Mouse (Mus musculus) left cerebral cortex, postnatal 25 days (tissue): ENCODE measurements around the gene Hmgcl. TPM values are rescaled to one million over a fixed set of nuclear protein-coding genes. Genes with fewer than 3 reads are reported as not detected.

Source experiments
- DNase-seq, 2 experiments: peaks; one replicate each; pipeline ENCODE4 v3.0.0; 2022; ENCODE audit warnings: low spot score in 2 of 2, mixed read lengths in 1 of 2
- intact Hi-C: fragments of 180-260 bp; cut with DNase I; formaldehyde crosslinking; loops from one replicate; pipeline ENCODE4 v1.15.1; 2025
- total RNA-seq, 2 experiments: library from RNA; stranded (reverse); gene quantifications; 2 replicates each; pipeline ENCODE4 v1.2.3; 2021

Gene Hmgcl
- total RNA-seq = 10 to 100 TPM; 29.5 TPM

DNA sequence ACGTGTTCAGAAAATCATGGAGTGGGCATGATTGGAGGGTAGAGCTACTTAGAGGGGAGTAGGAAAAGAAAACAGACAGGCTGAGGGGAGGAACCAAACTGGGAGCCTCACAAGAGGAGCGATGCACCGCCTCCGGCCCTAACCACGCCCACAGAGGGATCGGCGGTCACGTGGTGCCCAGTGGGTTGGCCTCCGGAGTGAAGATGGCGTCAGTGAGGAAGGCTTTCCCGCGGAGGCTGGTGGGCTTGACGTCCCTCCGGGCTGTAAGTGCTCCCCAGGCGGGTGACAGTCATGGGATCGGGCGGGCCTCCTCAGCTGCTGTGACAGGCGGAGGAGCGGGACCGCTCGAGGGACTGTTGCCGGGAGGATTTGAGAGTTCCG is at the start of gene Hmgcl:
Gene Hmgcl, plus strand, starts transcription at position 171 of the 381 bp plus-strand sequence.
- peak; percentile 93 to 97 for DNase-seq
- intact Hi-C loops = no loop called here

DNA sequence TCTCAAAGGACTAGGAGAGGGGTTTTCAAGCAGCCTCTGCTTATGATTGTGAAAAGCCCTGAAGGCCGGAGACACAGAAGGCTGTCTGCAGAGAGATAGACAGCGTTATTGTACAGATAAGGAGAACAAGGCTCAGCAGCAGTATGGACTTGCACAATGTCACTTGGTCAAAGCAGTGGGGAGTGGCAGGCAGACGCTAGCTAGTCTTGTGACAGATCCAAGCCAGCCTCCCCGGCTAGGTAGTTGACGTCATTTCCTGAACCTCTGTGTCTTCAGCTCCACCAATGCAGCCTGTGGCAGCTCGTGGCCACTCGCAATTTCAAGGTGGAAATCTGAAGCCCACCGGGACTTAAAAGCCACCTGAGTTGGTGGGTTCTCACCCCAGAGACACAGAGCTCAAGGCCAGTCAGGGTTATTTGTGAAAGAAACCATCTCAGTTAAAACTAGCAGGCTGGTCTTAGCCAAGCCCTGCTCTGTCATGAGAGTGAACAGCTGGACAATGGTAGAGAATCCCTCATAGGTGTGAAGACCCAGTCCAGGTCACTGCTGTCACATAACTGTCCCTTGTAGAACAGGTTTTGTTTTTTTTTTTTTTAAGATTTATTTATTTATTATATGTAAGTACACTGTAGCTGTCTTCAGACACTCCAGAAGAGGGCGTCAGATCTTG is 47.7 kb upstream of the Hmgcl start:
- intact Hi-C loops = no loop called here

DNA sequence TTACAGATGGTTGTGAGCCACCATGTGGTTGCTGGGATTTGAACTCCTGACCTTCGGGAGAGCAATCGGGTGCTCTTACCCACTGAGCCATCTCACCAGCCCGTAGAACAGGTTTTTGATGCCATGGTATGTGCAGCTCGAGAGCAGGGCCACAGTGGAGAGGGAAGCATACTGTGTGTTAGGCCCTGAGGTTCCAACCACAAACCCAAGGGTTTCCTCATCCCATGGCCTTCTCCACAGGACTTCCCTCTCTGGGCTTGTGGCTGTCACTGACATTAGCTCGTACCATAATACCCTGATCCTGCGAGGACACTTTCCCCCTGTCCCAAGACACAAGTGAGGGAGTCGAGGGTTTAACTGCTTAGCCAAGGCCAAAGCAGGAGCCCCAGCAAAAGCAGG is 47.2 kb upstream of the Hmgcl start:
- intact Hi-C loops = no loop called here
- no peak for DNase-seq

More for the DNA sequence above, 47.7 kb upstream of the Hmgcl start:
- DNase-seq = no peak

DNA sequence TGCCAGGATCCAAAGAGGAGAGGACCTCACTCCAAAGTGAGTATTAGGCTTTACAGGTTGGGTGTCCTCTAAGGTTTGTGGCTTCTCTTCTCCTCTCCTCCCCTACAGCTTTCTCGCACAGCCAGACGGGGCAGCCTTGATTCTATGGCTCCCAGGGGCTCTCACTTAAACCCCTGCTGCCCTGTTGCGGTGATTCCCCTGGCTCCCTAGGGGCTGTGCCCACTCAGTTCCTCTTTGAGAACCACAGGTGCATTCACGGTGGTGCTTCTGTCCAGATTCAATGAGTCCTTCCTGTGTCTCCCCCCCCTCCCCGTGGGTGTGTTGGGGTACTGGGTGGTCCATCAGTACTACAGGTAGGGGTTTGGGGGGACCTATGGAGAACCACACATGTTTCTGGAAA is 46.2 kb upstream of the Hmgcl start:
- no peak for DNase-seq

DNA sequence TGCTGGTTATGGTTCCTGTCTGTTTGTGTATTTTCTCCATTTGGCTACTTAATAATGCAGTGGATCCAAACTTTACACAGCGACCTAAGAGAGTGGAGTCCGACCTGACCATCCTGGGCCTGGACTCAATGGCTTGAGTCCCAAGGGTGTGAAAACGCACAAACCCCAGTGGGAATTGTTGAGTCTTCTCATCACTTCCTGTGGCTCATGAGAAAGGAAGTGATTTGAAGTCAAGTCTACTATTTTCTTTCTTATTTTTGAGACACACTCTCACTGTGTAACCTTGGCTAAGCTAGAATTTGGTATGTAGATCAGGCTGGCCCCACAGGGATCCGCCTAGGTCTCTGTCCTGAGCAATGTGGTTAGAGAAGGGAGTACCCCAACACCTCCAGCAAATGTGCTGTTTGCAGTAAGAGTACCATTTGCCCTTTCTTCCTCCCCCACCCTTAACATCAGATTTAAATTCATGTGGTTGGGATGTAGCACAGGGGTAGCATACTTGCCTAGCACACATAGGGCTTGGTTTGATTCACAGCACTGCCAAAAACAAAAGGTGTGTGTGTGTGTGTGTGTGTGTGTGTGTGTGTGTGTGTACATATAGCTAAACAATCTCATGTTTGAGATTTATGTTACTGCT is 43.5 kb upstream of the Hmgcl start:
- no peak for DNase-seq
- intact Hi-C loops = no loop called here

More for the DNA sequence above, 46.2 kb upstream of the Hmgcl start:
- intact Hi-C loops = no loop called here

DNA sequence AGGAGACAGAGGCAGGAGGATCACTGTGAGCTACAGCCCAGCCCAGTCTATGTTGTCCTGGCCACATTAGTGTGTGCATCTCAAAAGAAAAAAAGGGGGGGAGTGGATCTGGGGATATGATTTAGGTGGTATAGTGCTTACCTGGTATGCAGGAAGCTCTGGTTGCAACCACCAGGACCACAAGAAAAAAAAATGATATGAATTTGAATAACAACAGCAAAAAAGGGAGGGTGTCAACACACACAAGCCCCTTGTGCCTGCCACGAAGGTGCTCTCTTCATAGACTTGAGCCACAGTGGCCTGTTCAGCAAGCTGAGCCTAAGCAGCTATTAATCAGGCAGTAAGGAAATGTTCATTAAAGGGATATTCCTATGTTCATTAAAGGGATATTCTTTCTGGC is 41.4 kb upstream of the Hmgcl start:
- no peak for DNase-seq
- intact Hi-C loops = no loop called here

GRCm38 (mm10) chr4:135906633-135907032 is 39.6 kb upstream of the Hmgcl start:
- intact Hi-C loops = no loop called here
- DNase-seq = no peak

GRCm38 (mm10) chr4:135909326-135910066 is 36.8 kb upstream of the Hmgcl start:
- no peak for DNase-seq
- intact Hi-C loops = no loop called here

DNA sequence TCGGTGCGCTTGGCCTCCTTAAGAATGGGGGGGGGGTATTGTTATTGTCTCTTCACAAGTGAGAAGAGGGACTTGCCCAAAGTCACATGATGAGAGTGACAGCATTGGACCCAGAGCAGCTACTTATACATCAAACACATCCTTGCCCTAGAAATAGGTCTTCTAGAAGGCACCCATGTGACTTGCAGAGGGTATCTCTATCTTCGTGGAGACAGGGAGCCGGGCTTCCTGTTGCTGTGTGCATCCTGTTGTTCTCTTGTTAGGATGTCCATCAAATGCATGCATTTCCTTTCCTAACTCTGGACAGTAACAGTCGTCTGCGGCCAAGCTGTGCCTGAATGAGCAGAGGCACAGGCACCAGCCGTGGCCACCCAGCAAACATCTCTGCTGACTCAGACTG is 34.7 kb upstream of the Hmgcl start:
- no peak for DNase-seq
- intact Hi-C loops = no loop called here

DNA sequence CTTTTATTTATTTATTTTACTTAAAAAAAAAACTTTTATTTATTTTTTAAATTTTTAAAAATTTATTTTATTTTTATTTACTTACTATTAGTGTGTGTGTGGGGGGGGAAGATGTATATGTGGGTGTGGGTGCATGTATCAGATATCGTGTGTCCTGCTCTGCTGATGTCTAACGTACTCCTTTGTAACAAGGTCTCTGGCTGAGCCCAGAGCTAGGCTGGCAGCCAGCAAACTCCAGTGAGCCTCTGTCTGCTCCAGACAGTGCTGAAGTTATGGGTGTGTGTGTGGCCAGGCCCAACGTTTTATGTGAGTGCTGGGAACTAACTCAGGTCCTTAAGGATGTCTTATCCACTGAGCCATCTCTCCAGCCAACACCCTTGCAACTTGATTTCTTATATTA is 34.1 kb upstream of the Hmgcl start:
- DNase-seq = no peak
- intact Hi-C loops = no loop called here

DNA sequence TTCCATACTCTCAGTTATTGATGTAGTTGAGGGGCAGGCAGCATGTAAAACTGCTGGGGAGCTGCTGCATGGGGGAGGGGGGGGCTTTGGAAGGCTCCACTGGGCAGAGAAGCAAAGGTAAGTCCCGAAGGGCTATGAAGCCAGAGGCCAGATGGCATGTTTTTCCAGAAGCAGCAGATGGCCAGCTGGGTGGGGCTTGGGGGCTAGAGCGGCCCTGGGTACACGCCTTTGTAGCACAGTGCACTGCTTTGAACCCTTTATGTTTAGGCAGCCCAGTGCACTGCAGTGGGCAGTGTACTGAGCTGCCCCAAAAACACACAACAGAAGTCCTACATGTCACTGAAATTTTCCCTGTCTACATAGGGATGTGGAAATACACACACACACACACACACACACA is 33.4 kb upstream of the Hmgcl start:
- intact Hi-C loops = no loop called here

DNA sequence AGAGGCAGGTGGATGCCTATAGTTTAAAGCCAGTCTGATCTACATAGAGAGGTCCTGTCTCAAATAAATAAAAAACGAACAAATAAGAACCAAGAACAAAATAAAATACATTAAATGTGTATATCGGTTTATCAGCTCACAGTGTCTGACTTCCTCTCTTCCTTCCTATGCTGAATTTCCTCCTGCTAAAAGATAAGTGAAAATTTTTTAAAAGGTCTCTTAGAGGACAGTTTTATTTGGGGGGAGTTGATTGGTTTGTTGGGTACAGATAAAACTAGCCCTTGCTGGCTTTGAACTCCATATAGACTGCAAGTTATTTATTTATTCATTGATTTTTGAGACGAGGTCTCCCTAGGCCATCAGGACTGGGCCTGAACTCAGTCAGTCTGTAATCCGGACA is 32.8 kb upstream of the Hmgcl start:
- no peak for DNase-seq

More for the DNA sequence above, 33.4 kb upstream of the Hmgcl start:
- no peak for DNase-seq

DNA sequence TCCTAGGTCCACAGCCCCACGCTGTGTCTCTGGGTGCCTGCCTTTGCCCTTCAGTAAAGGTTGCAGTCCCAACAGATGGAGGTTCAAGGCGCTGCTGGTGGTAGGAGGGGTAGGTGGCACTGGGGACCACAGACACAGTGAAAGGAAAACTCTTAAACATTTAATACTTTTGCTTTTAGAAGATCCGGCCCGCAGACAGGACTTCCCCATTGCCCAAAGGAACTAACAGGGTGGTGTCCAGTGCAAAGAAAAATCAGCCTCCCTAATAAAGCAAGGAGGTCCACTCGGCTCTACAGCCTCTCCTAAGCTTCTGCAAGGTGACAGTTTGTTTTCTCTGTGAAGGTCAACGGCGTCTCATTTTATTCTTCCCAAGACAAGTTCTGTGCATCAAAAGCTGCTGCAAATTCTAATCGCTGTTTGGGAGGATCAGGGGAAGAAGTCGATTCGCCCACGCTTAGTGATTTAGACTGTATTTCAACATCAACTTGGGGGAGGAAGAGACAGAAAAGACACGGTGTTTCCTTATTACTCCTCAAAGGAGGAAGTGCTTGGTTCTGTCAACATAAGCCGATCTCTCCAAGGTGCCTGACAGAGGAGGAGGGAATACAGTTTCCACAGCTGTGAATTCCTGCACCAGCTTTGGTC is 27.5 kb upstream of the Hmgcl start:
- intact Hi-C loops = no loop called here
- no peak for DNase-seq

More for the DNA sequence above, 32.8 kb upstream of the Hmgcl start:
- intact Hi-C loops = no loop called here

- no peak for DNase-seq
- intact Hi-C loops = no loop called here
These were observed 27.0 kb upstream of the Hmgcl start for GRCm38 (mm10) chr4:135919280-135919639.

DNA sequence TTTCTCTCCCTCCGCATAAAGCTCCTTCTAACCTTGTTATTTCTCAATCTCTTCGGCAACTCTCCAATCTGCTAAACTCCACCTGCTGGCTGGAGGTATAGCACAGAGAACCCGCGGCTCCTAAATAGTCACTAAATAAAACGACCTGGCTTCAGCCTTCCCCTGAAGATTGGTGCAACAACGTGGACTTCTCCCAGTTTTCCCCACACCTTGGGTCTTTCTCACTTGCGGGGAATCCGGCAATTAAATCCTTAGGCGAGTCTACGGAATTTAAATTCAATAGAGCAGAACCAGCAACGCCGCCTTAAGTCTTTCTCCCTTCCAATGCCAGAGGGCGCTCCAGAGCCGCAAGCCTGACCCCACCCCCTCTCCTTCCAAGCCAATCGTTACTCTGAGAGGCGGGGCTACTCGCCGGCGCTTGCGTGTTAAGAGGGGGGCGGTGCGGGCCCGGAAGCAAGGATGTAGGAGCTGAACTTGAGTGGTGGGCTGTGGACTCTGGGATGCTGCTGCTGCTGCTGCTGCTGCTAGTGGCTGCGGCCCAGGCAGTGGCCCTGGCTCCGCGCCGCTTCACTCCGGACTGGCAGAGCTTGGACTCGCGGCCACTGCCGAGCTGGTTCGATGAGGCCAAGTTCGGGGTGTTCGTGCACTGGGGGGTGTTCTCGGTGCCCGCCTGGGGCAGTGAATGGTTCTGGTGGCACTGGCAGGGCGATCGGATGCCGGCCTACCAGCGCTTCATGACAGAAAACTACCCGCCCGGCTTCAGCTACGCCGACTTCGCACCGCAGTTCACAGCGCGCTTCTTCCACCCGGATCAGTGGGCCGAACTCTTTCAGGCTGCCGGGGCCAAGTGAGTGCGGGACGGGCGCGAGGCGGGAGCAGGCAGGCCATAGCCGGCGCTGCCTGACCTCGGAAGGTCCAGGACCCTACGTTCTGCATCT is 25.7 kb upstream of the Hmgcl start, which contains the start of gene Fuca1:
Gene Fuca1, plus strand, starts transcription at position 432 of the 938 bp plus-strand sequence.
- intact Hi-C loops = loop anchor here (5.0 kb wide), 1 partner anchor 118 kb away; no protein-coding TSS in a partner anchor

DNA sequence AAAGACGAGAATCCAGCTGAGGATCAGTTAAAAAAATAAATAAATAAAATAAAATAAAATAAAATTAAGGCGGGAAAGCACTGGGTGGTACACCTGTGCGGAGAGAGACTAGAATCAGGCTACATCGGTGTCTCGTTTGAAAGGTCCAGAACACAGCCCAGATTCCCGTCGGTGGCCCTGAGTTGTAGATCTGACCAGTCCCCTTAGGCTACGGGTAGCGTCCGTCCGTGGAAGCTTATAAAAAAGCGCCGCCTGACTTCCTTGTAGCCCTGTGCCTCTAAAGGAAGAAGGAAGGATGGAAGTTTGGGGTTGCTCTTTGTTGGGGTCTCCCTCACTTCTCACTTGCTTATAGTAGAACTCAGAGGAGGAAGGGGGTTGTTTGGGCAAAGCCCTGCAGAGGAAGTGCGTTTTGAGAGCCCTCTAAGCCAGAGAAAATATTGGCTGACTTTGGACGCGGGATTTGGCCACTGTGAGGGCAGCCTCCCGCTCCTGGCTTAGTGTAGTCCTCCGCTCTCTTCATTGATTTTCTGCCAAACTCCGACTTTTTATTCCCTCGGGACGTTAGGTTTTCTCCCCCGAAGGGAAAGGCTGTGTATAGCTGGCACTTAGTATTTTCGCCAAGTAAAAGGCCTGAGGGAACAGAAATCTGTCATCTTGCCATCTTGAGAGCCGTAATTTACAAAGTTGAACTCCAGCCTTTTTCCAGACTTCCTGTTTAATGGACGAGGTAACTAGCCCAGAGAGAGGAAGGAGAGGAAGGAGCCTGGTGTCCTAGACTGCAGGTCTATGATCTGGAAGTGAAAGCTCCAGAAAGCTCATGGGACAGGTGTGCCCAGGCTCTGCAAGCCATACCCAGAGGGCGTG is 24.8 kb upstream of the Hmgcl start:
- no peak for DNase-seq
- intact Hi-C loops = loop anchor here (5.0 kb wide), 1 partner anchor 119 kb away; no protein-coding TSS in a partner anchor

More for the DNA sequence above, 25.7 kb upstream of the Hmgcl start, which contains the start of gene Fuca1:
- peak; percentile 95 to 97 for DNase-seq

DNA sequence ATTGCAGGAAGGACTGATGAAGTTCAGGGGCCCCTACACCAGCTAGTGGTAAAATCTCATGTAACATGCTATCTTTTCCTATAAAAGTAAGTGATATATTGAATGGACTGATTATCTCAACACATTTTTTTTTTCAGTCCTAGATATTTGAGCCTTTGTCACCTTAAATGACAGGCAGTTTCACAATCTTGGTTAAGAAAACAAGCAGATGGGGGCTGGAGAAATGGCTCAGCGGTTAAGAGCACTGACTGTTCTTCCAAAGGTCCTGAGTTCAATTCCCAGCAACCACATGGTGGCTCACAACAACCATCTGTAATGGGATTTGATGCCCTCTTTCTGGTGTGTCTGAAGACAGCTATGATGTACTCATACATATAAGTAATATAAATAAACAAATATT is 24.1 kb upstream of the Hmgcl start:
- intact Hi-C loops = loop anchor here (5.0 kb wide), 1 partner anchor 120 kb away; no protein-coding TSS in a partner anchor
- no peak for DNase-seq

- no peak for DNase-seq
- intact Hi-C loops = loop anchor here (5.0 kb wide), 1 partner anchor 122 kb away; no protein-coding TSS in a partner anchor
These were observed 21.8 kb upstream of the Hmgcl start for GRCm38 (mm10) chr4:135924418-135924817.
